Mouse (Mus musculus): ENCODE data around the gene St3gal3. TPM values are rescaled to one million over a fixed set of nuclear protein-coding genes. Genes with fewer than 3 reads are reported as not detected.

Gene St3gal3
- polyA plus RNA-seq, 1 experiment from 2014 or later, result 5.1 TPM

DNA sequence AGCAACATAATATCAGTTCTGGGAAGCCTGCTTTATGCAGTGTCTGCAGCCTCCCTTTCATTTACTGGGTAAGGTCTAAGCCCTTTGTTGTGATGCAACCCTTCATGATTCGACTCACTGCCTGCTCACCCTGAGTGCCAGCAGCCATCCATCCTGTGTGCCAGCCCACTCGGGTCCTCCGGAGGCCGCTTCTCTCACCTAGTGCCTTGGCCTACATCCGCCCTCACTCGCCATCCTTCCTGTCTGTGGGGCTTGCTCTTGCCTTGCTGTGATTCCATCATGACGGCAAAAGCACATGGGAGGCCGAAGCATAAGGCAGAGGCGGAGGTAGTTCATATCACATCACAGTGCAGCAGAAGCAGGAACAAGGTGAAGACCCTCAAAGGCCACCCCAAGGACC is 56.1 kb downstream of the St3gal3 start:
- H3K36me3 ChIP-seq (replicated peaks; ENCODE audit: insufficient read depth, low read length), result 0 out of 2 replicates have a peak, but pooled peaks cover 4% of the 10 kb centered on the region
- no peak for ATAC-seq
- no peak for DNase-seq
- no peak overlapping the region for H3K4me3 ChIP-seq (ENCODE audit: low read depth, low read length)
- H3K27me3 ChIP-seq (ENCODE audit: insufficient read depth, low read length), result no peaks in the 10 kb centered on the region
- 0 out of 2 replicates have a peak overlapping the region, but pooled peaks have one; percentile 1 for H3K9ac ChIP-seq (replicated peaks)
- WGBS (ENCODE audit: insufficient replicate concordance), result 81% methylated on average over 9 of the region's 9 CpGs
- H3K4me2 ChIP-seq (ENCODE audit: low read depth, low read length), result peak overlapping the region; percentile 44
- H3K9me3 ChIP-seq (ENCODE audit: low read length), result peaks cover 2% of the 10 kb centered on the region; the same call in 1 of the 2 replicates
- H3K27ac ChIP-seq (ENCODE audit: low read depth), result peak overlapping the region; percentile 73
- H3K4me1 ChIP-seq (ENCODE audit: insufficient read depth), result peaks cover 29% of the 10 kb centered on the region
- no peak for TF ChIP-seq CTCF (IDR thresholded peaks at IDR 0.05; ENCODE audit: low read depth)
- no peak for TF ChIP-seq EP300 (IDR thresholded peaks at IDR 0.05; ENCODE audit: low read depth)

DNA sequence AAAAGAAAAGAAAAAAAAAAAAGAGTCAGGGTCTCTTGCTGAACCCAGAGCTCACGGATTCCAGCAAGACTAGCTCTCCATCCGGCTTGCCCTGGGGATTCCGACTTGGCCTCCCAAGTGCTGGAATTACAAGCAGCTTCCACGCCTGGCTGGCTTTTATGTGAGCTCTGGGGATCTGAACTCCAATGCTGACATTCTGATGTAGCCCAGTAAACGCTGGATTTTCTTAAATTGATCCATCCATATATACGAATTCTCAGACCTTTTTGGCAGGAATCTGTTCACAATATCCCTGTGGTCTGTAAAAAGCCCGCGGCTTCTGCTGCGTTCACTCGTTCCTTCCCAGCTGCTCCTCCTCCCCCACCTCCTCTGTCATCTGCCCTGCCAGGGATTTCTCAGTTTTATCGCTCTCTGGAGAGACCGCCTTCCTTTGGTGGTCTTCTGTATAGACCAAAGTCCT is 57.4 kb downstream of the St3gal3 start:
- 83% methylated on average over 12 of the region's 12 CpGs for WGBS (ENCODE audit: insufficient replicate concordance)
- Histone ChIP-seq H3K4me2 (ENCODE audit: low read depth, low read length) (no peak overlapping the region), H3K4me1 (ENCODE audit: insufficient read depth) (peaks cover 25% of the 10 kb centered on the region)

DNA sequence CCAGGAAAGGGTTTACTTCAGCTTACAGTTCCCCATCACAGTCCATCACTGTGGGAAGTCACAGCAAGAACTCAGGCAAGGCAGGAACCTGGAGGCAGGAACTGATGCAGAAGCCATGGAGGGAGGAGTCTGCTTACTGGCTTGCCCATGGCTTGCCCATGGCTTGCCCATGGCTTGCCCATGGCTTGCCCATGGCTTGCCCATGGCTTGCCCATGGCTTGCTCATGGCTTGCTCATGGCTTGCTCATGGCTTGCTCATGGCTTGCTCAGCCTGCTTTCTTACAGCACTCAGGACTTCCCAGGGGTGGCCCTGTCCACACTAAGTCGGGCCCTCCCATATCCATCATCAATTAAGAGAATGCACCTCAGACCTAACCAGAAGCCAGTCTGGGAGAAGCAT is 58.1 kb downstream of the St3gal3 start:
- Histone ChIP-seq H3K9ac (replicated peaks) (no peak overlapping the region), H3K4me1 (ENCODE audit: insufficient read depth) (peaks cover 23% of the 10 kb centered on the region), H3K36me3 (replicated peaks; ENCODE audit: insufficient read depth, low read length) (0 out of 2 replicates have a peak, but pooled peaks cover 4% of the 10 kb centered on the region), H3K4me3 (ENCODE audit: low read depth, low read length) (no peak overlapping the region), H3K4me2 (ENCODE audit: low read depth, low read length) (no peak overlapping the region), H3K9me3 (ENCODE audit: low read length) (peaks cover 2% of the 10 kb centered on the region; the same call in 1 of the 2 replicates), H3K27ac (ENCODE audit: low read depth) (no peak overlapping the region), H3K27me3 (ENCODE audit: insufficient read depth, low read length) (no peaks in the 10 kb centered on the region)
- no peak for DNase-seq
- WGBS (ENCODE audit: insufficient replicate concordance), result 91% methylated on average over 1 of the region's 1 CpGs
- no peak for TF ChIP-seq CTCF (IDR thresholded peaks at IDR 0.05; ENCODE audit: low read depth)
- TF ChIP-seq EP300 (IDR thresholded peaks at IDR 0.05; ENCODE audit: low read depth), result no peak
- no peak for ATAC-seq

More for the DNA sequence above, 57.4 kb downstream of the St3gal3 start:
- DNase-seq, result no peak
- ATAC-seq, result no peak
- no peaks in the 10 kb centered on the region for H3K27me3 ChIP-seq (ENCODE audit: insufficient read depth, low read length)
- no peak overlapping the region for H3K27ac ChIP-seq (ENCODE audit: low read depth)
- H3K9me3 ChIP-seq (ENCODE audit: low read length), result peaks cover 2% of the 10 kb centered on the region; the same call in 1 of the 2 replicates
- TF ChIP-seq CTCF (IDR thresholded peaks at IDR 0.05; ENCODE audit: low read depth) (no peak), EP300 (IDR thresholded peaks at IDR 0.05; ENCODE audit: low read depth) (no peak)
- H3K36me3 ChIP-seq (replicated peaks; ENCODE audit: insufficient read depth, low read length), result 0 out of 2 replicates have a peak, but pooled peaks cover 4% of the 10 kb centered on the region
- H3K9ac ChIP-seq (replicated peaks), result no peak overlapping the region
- H3K4me3 ChIP-seq (ENCODE audit: low read depth, low read length), result no peak overlapping the region

DNA sequence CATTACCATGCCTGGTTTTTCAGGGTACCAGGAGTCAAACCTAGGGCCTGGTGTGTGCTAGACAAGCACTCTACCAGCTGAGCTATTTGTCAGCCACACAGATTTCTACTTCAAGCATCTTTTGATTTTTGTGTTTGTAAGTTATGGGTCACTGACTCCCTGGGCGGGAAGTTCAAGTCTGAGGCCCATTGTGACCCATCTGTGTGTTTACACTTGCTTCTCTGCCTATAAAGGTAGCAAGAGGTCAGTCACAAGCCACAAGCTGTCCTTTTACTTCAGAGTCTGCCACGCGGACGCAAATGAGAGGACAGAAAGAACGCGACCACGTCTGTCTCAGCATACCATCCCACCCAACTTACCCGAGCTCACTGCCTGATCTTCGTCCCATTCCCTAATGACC is 59.4 kb downstream of the St3gal3 start:
- WGBS (ENCODE audit: insufficient replicate concordance), result 84% methylated on average over 9 of the region's 9 CpGs

DNA sequence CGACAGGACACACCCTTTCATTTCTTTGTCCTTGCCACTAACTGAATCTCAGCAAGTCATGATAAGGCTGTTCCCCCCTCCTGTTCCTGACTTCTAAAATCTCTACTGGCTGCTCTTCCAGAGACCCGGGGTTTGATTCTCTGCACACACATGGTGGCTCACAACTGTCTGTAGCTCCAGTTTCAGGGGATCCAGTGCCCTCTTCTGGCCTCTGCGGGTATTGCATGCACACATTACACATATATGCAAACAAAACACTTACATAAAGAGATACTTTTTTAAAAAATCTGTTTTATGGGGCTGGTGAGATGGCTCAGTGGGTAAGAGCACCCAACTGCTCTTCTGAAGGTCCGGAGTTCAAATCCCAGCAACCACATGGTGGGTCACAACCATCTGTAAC is 60.5 kb downstream of the St3gal3 start:
- no peak overlapping the region for H3K4me3 ChIP-seq (ENCODE audit: low read depth, low read length)
- peaks cover 2% of the 10 kb centered on the region; the same call in 1 of the 2 replicates for H3K9me3 ChIP-seq (ENCODE audit: low read length)
- no peak for TF ChIP-seq EP300 (IDR thresholded peaks at IDR 0.05; ENCODE audit: low read depth)
- peak; percentile 47 for TF ChIP-seq CTCF (IDR thresholded peaks at IDR 0.05; ENCODE audit: low read depth)
- 80% methylated on average over 4 of the region's 4 CpGs for WGBS (ENCODE audit: insufficient replicate concordance)
- no peaks in the 10 kb centered on the region for H3K27me3 ChIP-seq (ENCODE audit: insufficient read depth, low read length)
- H3K9ac ChIP-seq (replicated peaks), result no peak overlapping the region
- no peak overlapping the region for H3K4me2 ChIP-seq (ENCODE audit: low read depth, low read length)
- no peak for DNase-seq
- ATAC-seq, result no peak
- H3K27ac ChIP-seq (ENCODE audit: low read depth), result no peak overlapping the region
- peaks cover 7% of the 10 kb centered on the region for H3K4me1 ChIP-seq (ENCODE audit: insufficient read depth)
- H3K36me3 ChIP-seq (replicated peaks; ENCODE audit: insufficient read depth, low read length), result 0 out of 2 replicates have a peak, but pooled peaks cover 4% of the 10 kb centered on the region

More for the DNA sequence above, 59.4 kb downstream of the St3gal3 start:
- Histone ChIP-seq H3K9me3 (ENCODE audit: low read length) (peaks cover 2% of the 10 kb centered on the region; the same call in 1 of the 2 replicates), H3K27ac (ENCODE audit: low read depth) (no peak overlapping the region), H3K9ac (replicated peaks) (no peak overlapping the region), H3K36me3 (replicated peaks; ENCODE audit: insufficient read depth, low read length) (0 out of 2 replicates have a peak, but pooled peaks cover 4% of the 10 kb centered on the region), H3K4me2 (ENCODE audit: low read depth, low read length) (no peak overlapping the region), H3K27me3 (ENCODE audit: insufficient read depth, low read length) (no peaks in the 10 kb centered on the region), H3K4me3 (ENCODE audit: low read depth, low read length) (no peak overlapping the region), H3K4me1 (ENCODE audit: insufficient read depth) (peaks cover 14% of the 10 kb centered on the region)
- ATAC-seq (no peak), DNase-seq (no peak)
- TF ChIP-seq CTCF (IDR thresholded peaks at IDR 0.05; ENCODE audit: low read depth), result no peak
- no peak for TF ChIP-seq EP300 (IDR thresholded peaks at IDR 0.05; ENCODE audit: low read depth)

DNA sequence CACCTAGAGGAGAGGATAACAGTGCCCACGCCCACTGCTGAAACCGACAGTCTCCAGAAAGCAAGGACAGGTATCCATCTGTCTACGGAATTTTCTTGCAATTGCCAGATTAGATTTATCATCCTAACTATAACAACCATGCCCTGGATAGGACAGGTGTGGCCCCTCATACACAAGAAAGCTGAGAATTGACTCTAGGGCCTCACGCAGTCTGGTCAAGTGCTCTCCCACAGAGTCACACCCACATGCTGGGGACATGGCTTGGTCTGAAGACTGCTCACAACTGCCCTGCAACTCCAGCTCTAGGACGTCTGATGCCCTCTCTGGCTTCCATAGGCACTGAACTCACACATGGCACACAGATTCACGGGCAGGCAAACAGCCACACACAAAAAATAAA is 61.6 kb downstream of the St3gal3 start:
- no peak overlapping the region for H3K27ac ChIP-seq (ENCODE audit: low read depth)
- no peak for ATAC-seq

More for the DNA sequence above, 61.6 kb downstream of the St3gal3 start:
- Histone ChIP-seq H3K4me3 (ENCODE audit: low read depth, low read length) (no peak overlapping the region), H3K27me3 (ENCODE audit: insufficient read depth, low read length) (no peaks in the 10 kb centered on the region), H3K9me3 (ENCODE audit: low read length) (peaks cover 2% of the 10 kb centered on the region; the same call in 1 of the 2 replicates), H3K4me1 (ENCODE audit: insufficient read depth) (peaks cover 3% of the 10 kb centered on the region; the same call in 1 of the 2 replicates), H3K4me2 (ENCODE audit: low read depth, low read length) (no peak overlapping the region), H3K9ac (replicated peaks) (no peak overlapping the region), H3K36me3 (replicated peaks; ENCODE audit: insufficient read depth, low read length) (no peaks in the 10 kb centered on the region)
- 79% methylated on average over 6 of the region's 6 CpGs for WGBS (ENCODE audit: insufficient replicate concordance)
- DNase-seq, result no peak
- TF ChIP-seq EP300 (IDR thresholded peaks at IDR 0.05; ENCODE audit: low read depth) (no peak), CTCF (IDR thresholded peaks at IDR 0.05; ENCODE audit: low read depth) (no peak)
